Mouse (Mus musculus) MEL (cell line): ENCODE data around the gene Ptpn14. TPM values are rescaled to one million over a fixed set of nuclear protein-coding genes. Genes with fewer than 3 reads are reported as not detected.

ENCODE experiments used
- DNase-seq: peaks from one replicate; pipeline ENCODE4 v3.0.0; 2011; ENCODE audit warnings: low read depth, low spot score
- H3K27ac ChIP-seq: 2 replicates; pipeline ENCODE4 v1.5.1; 2012; ENCODE audit warnings: low read depth, mild to moderate bottlenecking, control low read depth, low read length, moderate library complexity; ENCODE audit not compliant: control insufficient read depth
- H3K27me3 ChIP-seq, 2 experiments: fragments of 150-350 bp in 1 of 2; sonication (generic) in 1 of 2; 2 replicates each; pipeline ENCODE4 v1.6.1; 2012; ENCODE audit warnings: low read length in 2 of 2, mild to moderate bottlenecking in 2 of 2, improper control_type of control experiment in 1 of 2, moderate library complexity in 1 of 2; ENCODE audit not compliant: insufficient read depth in 2 of 2, control insufficient read depth in 1 of 2
- H3K36me3 ChIP-seq, 2 experiments: 2 replicates each; pipeline ENCODE4 v1.6.1; 2012 to 2014; ENCODE audit warnings: low read length in 2 of 2, improper control_type of control experiment in 1 of 2, inconsistent platforms in 1 of 2, mild to moderate bottlenecking in 1 of 2; ENCODE audit not compliant: insufficient read depth in 2 of 2, control insufficient read depth in 1 of 2
- H3K4me1 ChIP-seq, 2 experiments: fragments of 150-350 bp in 1 of 2; sonication (generic) in 1 of 2; 2 replicates each; pipeline ENCODE4 v1.6.1; 2012; ENCODE audit warnings: low read length in 2 of 2, improper control_type of control experiment in 1 of 2, mild to moderate bottlenecking in 1 of 2; ENCODE audit not compliant: insufficient read depth in 2 of 2, control insufficient read depth in 1 of 2
- H3K4me3 ChIP-seq, 2 experiments: fragments of 150-350 bp in 1 of 2; sonication (generic) in 1 of 2; 2 replicates each; pipeline ENCODE4 v1.5.1; 2012; ENCODE audit warnings: low read depth in 2 of 2, low read length in 2 of 2, mild to moderate bottlenecking in 2 of 2, moderate library complexity in 2 of 2, control low read depth in 1 of 2, improper control_type of control experiment in 1 of 2; ENCODE audit not compliant: control insufficient read depth in 1 of 2, insufficient read depth in 1 of 2
- H3K79me2 ChIP-seq: 2 replicates; pipeline ENCODE4 v1.6.1; 2012; ENCODE audit warnings: mild to moderate bottlenecking, low read length, moderate library complexity; ENCODE audit not compliant: control insufficient read depth, poor library complexity, insufficient read depth
- H3K9ac ChIP-seq: 2 replicates; pipeline ENCODE4 v1.6.1; 2012; ENCODE audit warnings: low read depth, mild to moderate bottlenecking, control low read depth, low read length, moderate library complexity; ENCODE audit not compliant: control insufficient read depth, poor library complexity, severe bottlenecking
- H3K9me3 ChIP-seq: fragments of 150-350 bp; sonication (generic); replicated peaks from 2 replicates; pipeline ENCODE4 v1.6.1; 2012; ENCODE audit warnings: mild to moderate bottlenecking, low read length, improper control_type of control experiment, moderate library complexity; ENCODE audit not compliant: insufficient read depth
- CHD1 ChIP-seq: IDR thresholded peaks from 2 replicates; pipeline ENCODE4 v1.6.1; 2012; ENCODE audit warnings: low read depth, mild to moderate bottlenecking, inconsistent platforms, low read length, improper control_type of control experiment
- CHD2 ChIP-seq: IDR thresholded peaks from 2 replicates; pipeline ENCODE4 v1.6.1; 2011; ENCODE audit warnings: low read length, improper control_type of control experiment
- CTCF ChIP-seq, 3 experiments: IDR thresholded peaks in 2 of 3; conservative IDR thresholded peaks in 1 of 3; 2 replicates each; pipeline ENCODE4 v1.5.1; 2011 to 2012; ENCODE audit warnings: low read length in 3 of 3, low read depth in 2 of 3, mild to moderate bottlenecking in 2 of 3, improper control_type of control experiment in 1 of 3, inconsistent platforms in 1 of 3, mixed read lengths in 1 of 3, moderate library complexity in 1 of 3; ENCODE audit not compliant: control insufficient read depth in 1 of 3, insufficient read depth in 1 of 3, poor library complexity in 1 of 3, severe bottlenecking in 1 of 3
- E2F4 ChIP-seq: IDR thresholded peaks from 2 replicates; pipeline ENCODE4 v1.6.1; 2011; ENCODE audit warnings: low read depth, low read length, improper control_type of control experiment, borderline replicate concordance
- EP300 ChIP-seq, 2 experiments: IDR thresholded peaks; 2 replicates each; pipeline ENCODE4 v1.6.1; 2011; ENCODE audit warnings: improper control_type of control experiment in 2 of 2, low read length in 2 of 2, low read depth in 1 of 2, mild to moderate bottlenecking in 1 of 2
- ETS1 ChIP-seq: IDR thresholded peaks from 2 replicates; pipeline ENCODE4 v1.6.1; 2012; ENCODE audit warnings: low read depth, mild to moderate bottlenecking, inconsistent platforms, low read length, improper control_type of control experiment, moderate library complexity
- GATA1 ChIP-seq: IDR thresholded peaks from 2 replicates; pipeline ENCODE4 v1.6.1; 2011; ENCODE audit warnings: low read depth, low read length, improper control_type of control experiment
- JUND ChIP-seq: IDR thresholded peaks from 2 replicates; pipeline ENCODE4 v1.6.1; 2011; ENCODE audit warnings: low read depth, mild to moderate bottlenecking, improper control_type of control experiment, low read length
- MAX ChIP-seq: IDR thresholded peaks from 2 replicates; pipeline ENCODE4 v1.6.1; 2011; ENCODE audit warnings: low read length, improper control_type of control experiment
- POLR2A ChIP-seq, 2 experiments: IDR thresholded peaks; 2 replicates each; pipeline ENCODE4 v1.6.1; 2011 to 2012; ENCODE audit warnings: low read length in 2 of 2, mild to moderate bottlenecking in 2 of 2, control low read depth in 1 of 2, improper control_type of control experiment in 1 of 2, low read depth in 1 of 2, moderate library complexity in 1 of 2; ENCODE audit not compliant: control insufficient read depth in 1 of 2, insufficient read depth in 1 of 2, poor library complexity in 1 of 2
- RAD21 ChIP-seq: IDR thresholded peaks from 2 replicates; pipeline ENCODE4 v1.6.1; 2011; ENCODE audit warnings: mild to moderate bottlenecking, low read depth, low read length, improper control_type of control experiment
- SMC3 ChIP-seq: IDR thresholded peaks from 2 replicates; pipeline ENCODE4 v1.6.1; 2011; ENCODE audit warnings: low read depth, low read length, improper control_type of control experiment
- TCF12 ChIP-seq: IDR thresholded peaks from 2 replicates; pipeline ENCODE4 v1.6.1; 2014; ENCODE audit warnings: low read depth, mild to moderate bottlenecking, inconsistent platforms, low read length, improper control_type of control experiment, moderate library complexity
- USF1 ChIP-seq: IDR thresholded peaks from 2 replicates; pipeline ENCODE4 v1.6.1; 2014; ENCODE audit warnings: low read depth, mild to moderate bottlenecking, inconsistent platforms, low read length, improper control_type of control experiment, moderate library complexity
- ZKSCAN1 ChIP-seq: IDR thresholded peaks from 2 replicates; pipeline ENCODE4 v1.6.1; 2012; ENCODE audit warnings: low read depth, mild to moderate bottlenecking, inconsistent platforms, low read length, improper control_type of control experiment, moderate library complexity
- ZNF384 ChIP-seq: IDR thresholded peaks from 2 replicates; pipeline ENCODE4 v1.6.1; 2012; ENCODE audit warnings: low read depth, mild to moderate bottlenecking, inconsistent platforms, low read length, improper control_type of control experiment
- polyA plus RNA-seq, 2 experiments: library from polyadenylated mRNA; stranded (reverse) in 1 of 2; unstranded in 1 of 2; fragments of >175 nt in 1 of 2; fragments of >200 nt in 1 of 2; gene quantifications; 2 replicates each; pipeline versions ENCODE4 v1.2.1 to v1.2.4; 2012; ENCODE audit warnings: low replicate concordance in 2 of 2, low read depth in 1 of 2; ENCODE audit not compliant: insufficient read length in 2 of 2, insufficient read depth in 1 of 2, missing spikeins in 1 of 2
- total RNA-seq: library from RNA; depleted of rRNA; stranded (reverse); fragments of 300-350 nt; gene quantifications from 2 replicates; pipeline ENCODE4 v1.2.3, GENCODE M21; 2012

Ptpn14 gene
- total and polyA plus RNA-seq, 3 experiments, result 0.62 to 1.0 TPM; not detected in 1

GRCm38 (mm10) chr1:189879965-189880364 is 151.9 kb downstream of the Ptpn14 start:
- Histone ChIP-seq H3K4me1 (no peaks in the 10 kb centered on the region), H3K9ac (no peak overlapping the region), H3K4me3 (no peak overlapping the region), H3K27me3 (no peaks in the 10 kb centered on the region), H3K9me3 (no peaks in the 10 kb centered on the region), H3K36me3 (no peaks in the 10 kb centered on the region; a peak in 2 of 4 replicates), H3K27ac (no peak overlapping the region), H3K79me2 (no peaks in the 10 kb centered on the region)
- DNase-seq, result no peak
- TF ChIP-seq ZKSCAN1 (no peak), JUND (no peak), CHD1 (no peak), GATA1 (no peak), CHD2 (no peak), USF1 (no peak)

GRCm38 (mm10) chr1:189880745-189881144 is 152.7 kb downstream of the Ptpn14 start:
- TF ChIP-seq E2F4, result no peak
- no peak for TF ChIP-seq MAX
- TF ChIP-seq EP300 (IDR thresholded peaks at IDR 0.05; ENCODE audit: low read depth in 1 of 2, low read length in 2 of 2), result no peak
- TF ChIP-seq TCF12, result no peak
- no peak for TF ChIP-seq ETS1
- DNase-seq, result no peak
- Histone ChIP-seq H3K9me3 (no peaks in the 10 kb centered on the region), H3K36me3 (no peaks in the 10 kb centered on the region; a peak in 2 of 4 replicates), H3K79me2 (no peaks in the 10 kb centered on the region), H3K27ac (no peak overlapping the region), H3K4me1 (no peaks in the 10 kb centered on the region), H3K27me3 (no peaks in the 10 kb centered on the region), H3K4me3 (no peak overlapping the region), H3K9ac (no peak overlapping the region)

- DNase-seq, result peak; percentile 42
- H3K9me3 ChIP-seq, result no peaks in the 10 kb centered on the region
- H3K36me3 ChIP-seq, result no peaks in the 10 kb centered on the region; a peak in 2 of 4 replicates
These were observed 154.8 kb downstream of the Ptpn14 start for GRCm38 (mm10) chr1:189882886-189883285.

More at GRCm38 (mm10) chr1:189882886-189883285, 154.8 kb downstream of the Ptpn14 start:
- H3K9ac ChIP-seq, result no peak overlapping the region
- H3K27me3 ChIP-seq, result no peaks in the 10 kb centered on the region
- H3K79me2 ChIP-seq, result no peaks in the 10 kb centered on the region
- H3K4me3 ChIP-seq, result no peak overlapping the region
- no peaks in the 10 kb centered on the region for H3K4me1 ChIP-seq
- peak; percentile 66 to 77 (median 72) for TF ChIP-seq CTCF (IDR thresholded peaks at IDR 0.05 in 2 of 3, conservative IDR thresholded peaks at IDR 0.05 in 1 of 3; ENCODE audit: control insufficient read depth in 1 of 3, insufficient read depth in 1 of 3, low read depth in 2 of 3, low read length in 3 of 3, poor library complexity in 1 of 3, severe bottlenecking in 1 of 3)
- TF ChIP-seq POLR2A (IDR thresholded peaks at IDR 0.05; ENCODE audit: control insufficient read depth in 1 of 2, insufficient read depth in 1 of 2, low read depth in 1 of 2, low read length in 2 of 2, poor library complexity in 1 of 2), result no peak
- TF ChIP-seq ZNF384, result no peak
- peak; percentile 52 for TF ChIP-seq SMC3
- peak; percentile 17 for TF ChIP-seq RAD21
- no peak overlapping the region for H3K27ac ChIP-seq
